Mouse (Mus musculus) thymus, adult 2 months (tissue): ENCODE measurements around the gene Kif1c.

Source experiments
- CTCF ChIP-seq: fragments of 200-500 bp; IDR thresholded peaks from 2 replicates; pipeline ENCODE4 v1.5.1; 2012; ENCODE audit warnings: mild to moderate bottlenecking, control low read depth, low read length, moderate library complexity, borderline replicate concordance; ENCODE audit not compliant: control insufficient read depth, poor library complexity, insufficient read depth; ENCODE audit errors: extremely low read depth
- POLR2A ChIP-seq: fragments of 200-500 bp; IDR thresholded peaks from 2 replicates; pipeline ENCODE4 v1.6.1; 2012; ENCODE audit warnings: mild to moderate bottlenecking, low read length, control low read depth, moderate library complexity; ENCODE audit not compliant: control insufficient read depth, poor library complexity, insufficient read depth; ENCODE audit errors: extremely low read depth

DNA sequence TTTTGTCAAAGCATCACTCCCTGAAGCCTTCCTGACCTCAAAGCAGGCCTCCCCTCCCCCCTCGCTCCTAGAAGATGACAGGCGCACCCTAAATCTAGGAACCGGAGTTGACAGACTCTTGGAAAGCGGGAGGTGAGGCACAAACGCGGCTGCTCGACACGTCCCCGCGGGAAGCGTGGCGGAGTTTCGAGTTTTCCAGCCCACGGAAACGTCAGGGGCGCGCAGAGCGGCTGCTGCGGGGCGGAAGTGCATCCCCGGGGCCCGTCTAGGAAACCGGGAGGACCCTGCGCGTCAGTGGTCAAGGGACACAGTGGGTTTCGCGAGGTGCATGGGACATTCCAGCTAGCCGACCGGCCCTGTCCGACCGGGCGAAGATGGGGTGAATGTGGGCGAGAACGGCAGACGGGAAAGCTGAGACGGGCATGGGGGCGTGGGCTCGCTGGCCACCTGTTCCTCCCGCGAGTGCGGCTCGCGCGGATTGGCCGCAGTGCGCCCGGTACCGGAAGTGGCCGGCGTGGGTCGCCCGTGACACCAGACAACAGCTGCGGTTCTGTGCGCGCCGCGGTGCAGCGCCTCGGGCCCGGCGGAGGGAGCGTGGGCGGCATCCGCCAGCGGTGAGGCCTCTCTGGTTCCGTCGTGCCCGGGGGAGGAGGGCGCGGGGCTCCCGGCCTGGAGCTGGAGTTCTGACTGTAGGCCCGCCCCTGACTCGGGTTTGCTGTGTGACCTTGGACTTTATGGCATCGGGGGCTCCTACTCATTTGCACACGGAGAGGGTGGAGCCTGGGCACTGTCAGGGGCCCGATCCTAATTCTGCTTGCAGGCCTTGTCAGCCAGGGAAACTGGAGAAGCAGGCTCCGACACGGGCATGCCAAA lies 63.8 kb downstream of the Kif1c start, which contains the start of gene Zfp3:
- peak; percentile 15 for TF ChIP-seq POLR2A
- TF ChIP-seq CTCF: 0 out of 2 replicates have a peak, but pooled peaks have one; percentile 23
